Mouse (Mus musculus): ENCODE measurements around the gene Frmd5. TPM values are rescaled to one million over a fixed set of nuclear protein-coding genes. Genes with fewer than 3 reads are reported as not detected.

Gene Frmd5
- polyA plus RNA-seq, 1 experiment from 2014 or later: 3.1 TPM

GRCm38 (mm10) chr2:121758258-121758657 is 48.6 kb downstream of the Frmd5 start:
- Histone ChIP-seq H3K27me3 (replicated peaks; ENCODE audit: insufficient read depth, low read length) (no peaks in the 10 kb centered on the region), H3K4me2 (replicated peaks; ENCODE audit: low read depth, low read length) (no peak overlapping the region), H3K4me3 (ENCODE audit: low read depth, low read length) (no peak overlapping the region), H3K36me3 (ENCODE audit: insufficient read depth, low read length) (no peaks in the 10 kb centered on the region), H3K4me1 (ENCODE audit: insufficient read depth, low read depth, low read length) (no peaks in the 10 kb centered on the region), H3K9ac (replicated peaks; ENCODE audit: low read depth) (no peak overlapping the region), H3K9me3 (ENCODE audit: low read length) (no peaks in the 10 kb centered on the region), H3K27ac (ENCODE audit: low read length) (no peak overlapping the region)
- ATAC-seq (no peak), DNase-seq (ENCODE audit: low spot score) (no peak)
- TF ChIP-seq EP300 (IDR thresholded peaks at IDR 0.05) (no peak), CTCF (IDR thresholded peaks at IDR 0.05) (no peak)
- 74% methylated on average over 8 of the region's 8 CpGs for WGBS

DNA sequence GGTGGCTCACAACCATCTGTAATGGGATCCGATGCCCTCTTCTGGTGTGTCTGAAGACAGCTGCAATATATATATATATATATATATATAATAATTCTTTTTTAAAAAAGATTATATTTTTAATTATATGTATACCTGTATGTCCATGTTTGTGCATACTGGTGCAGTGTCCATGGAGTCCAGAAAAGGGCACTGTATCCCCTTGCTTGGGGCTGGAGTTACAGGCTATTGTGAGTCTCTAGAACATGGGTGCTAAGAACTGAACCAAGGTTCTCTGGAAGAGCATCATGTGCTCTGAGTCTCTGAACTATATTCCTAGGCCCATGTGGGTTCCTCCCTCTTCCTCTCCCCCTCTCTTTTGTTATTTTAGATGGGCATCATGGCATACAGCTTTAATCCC is 50.6 kb downstream of the Frmd5 start:
- no peak overlapping the region for H3K4me2 ChIP-seq (replicated peaks; ENCODE audit: low read depth, low read length)
- ATAC-seq (no peak), DNase-seq (ENCODE audit: low spot score) (no peak)
- no peak overlapping the region for H3K9ac ChIP-seq (replicated peaks; ENCODE audit: low read depth)
- H3K4me1 ChIP-seq (ENCODE audit: insufficient read depth, low read depth, low read length): no peaks in the 10 kb centered on the region
- H3K4me3 ChIP-seq (ENCODE audit: low read depth, low read length): no peak overlapping the region
- 92% methylated on average over 1 of the region's 1 CpGs for WGBS
- no peaks in the 10 kb centered on the region for H3K27me3 ChIP-seq (replicated peaks; ENCODE audit: insufficient read depth, low read length)
- no peaks in the 10 kb centered on the region for H3K9me3 ChIP-seq (ENCODE audit: low read length)
- no peak overlapping the region for H3K27ac ChIP-seq (ENCODE audit: low read length)
- no peaks in the 10 kb centered on the region for H3K36me3 ChIP-seq (ENCODE audit: insufficient read depth, low read length)
- TF ChIP-seq CTCF (IDR thresholded peaks at IDR 0.05): no peak
- no peak for TF ChIP-seq EP300 (IDR thresholded peaks at IDR 0.05)

GRCm38 (mm10) chr2:121755056-121755455 is 51.8 kb downstream of the Frmd5 start:
- no peak overlapping the region for H3K9ac ChIP-seq (replicated peaks; ENCODE audit: low read depth)
- no peaks in the 10 kb centered on the region for H3K27me3 ChIP-seq (replicated peaks; ENCODE audit: insufficient read depth, low read length)
- ATAC-seq (no peak), DNase-seq (ENCODE audit: low spot score) (no peak)
- TF ChIP-seq CTCF (IDR thresholded peaks at IDR 0.05): no peak
- no peak for TF ChIP-seq EP300 (IDR thresholded peaks at IDR 0.05)
- WGBS: 49% methylated on average over 6 of the region's 6 CpGs
- H3K36me3 ChIP-seq (ENCODE audit: insufficient read depth, low read length): no peaks in the 10 kb centered on the region
- H3K4me3 ChIP-seq (ENCODE audit: low read depth, low read length): no peak overlapping the region
- H3K4me1 ChIP-seq (ENCODE audit: insufficient read depth, low read depth, low read length): no peaks in the 10 kb centered on the region
- no peak overlapping the region for H3K27ac ChIP-seq (ENCODE audit: low read length)
- H3K4me2 ChIP-seq (replicated peaks; ENCODE audit: low read depth, low read length): no peak overlapping the region
- H3K9me3 ChIP-seq (ENCODE audit: low read length): no peaks in the 10 kb centered on the region

GRCm38 (mm10) chr2:121750121-121750520 is 56.8 kb downstream of the Frmd5 start:
- TF ChIP-seq CTCF (IDR thresholded peaks at IDR 0.05) (no peak), EP300 (IDR thresholded peaks at IDR 0.05) (no peak)
- H3K9me3 ChIP-seq (ENCODE audit: low read length): no peaks in the 10 kb centered on the region
- DNase-seq (ENCODE audit: low spot score): no peak
- H3K4me3 ChIP-seq (ENCODE audit: low read depth, low read length): no peak overlapping the region
- no peaks in the 10 kb centered on the region for H3K4me1 ChIP-seq (ENCODE audit: insufficient read depth, low read depth, low read length)
- H3K27ac ChIP-seq (ENCODE audit: low read length): no peak overlapping the region
- H3K4me2 ChIP-seq (replicated peaks; ENCODE audit: low read depth, low read length): no peak overlapping the region
- ATAC-seq: no peak
- H3K36me3 ChIP-seq (ENCODE audit: insufficient read depth, low read length): no peaks in the 10 kb centered on the region
- no peak overlapping the region for H3K9ac ChIP-seq (replicated peaks; ENCODE audit: low read depth)
- WGBS: 68% methylated on average over 6 of the region's 6 CpGs
- no peaks in the 10 kb centered on the region for H3K27me3 ChIP-seq (replicated peaks; ENCODE audit: insufficient read depth, low read length)

- TF ChIP-seq EP300 (IDR thresholded peaks at IDR 0.05) (no peak), CTCF (IDR thresholded peaks at IDR 0.05) (no peak)
- no peak for ATAC-seq
- Histone ChIP-seq H3K4me1 (ENCODE audit: insufficient read depth, low read depth, low read length) (no peaks in the 10 kb centered on the region), H3K27me3 (replicated peaks; ENCODE audit: insufficient read depth, low read length) (no peaks in the 10 kb centered on the region), H3K4me2 (replicated peaks; ENCODE audit: low read depth, low read length) (no peak overlapping the region), H3K9me3 (ENCODE audit: low read length) (no peaks in the 10 kb centered on the region), H3K27ac (ENCODE audit: low read length) (no peak overlapping the region), H3K4me3 (ENCODE audit: low read depth, low read length) (no peak overlapping the region), H3K36me3 (ENCODE audit: insufficient read depth, low read length) (no peaks in the 10 kb centered on the region), H3K9ac (replicated peaks; ENCODE audit: low read depth) (no peak overlapping the region)
- 81% methylated on average over 2 of the region's 2 CpGs for WGBS
- DNase-seq (ENCODE audit: low spot score): no peak
These were observed 65.7 kb downstream of the Frmd5 start for GRCm38 (mm10) chr2:121741151-121741550.

DNA sequence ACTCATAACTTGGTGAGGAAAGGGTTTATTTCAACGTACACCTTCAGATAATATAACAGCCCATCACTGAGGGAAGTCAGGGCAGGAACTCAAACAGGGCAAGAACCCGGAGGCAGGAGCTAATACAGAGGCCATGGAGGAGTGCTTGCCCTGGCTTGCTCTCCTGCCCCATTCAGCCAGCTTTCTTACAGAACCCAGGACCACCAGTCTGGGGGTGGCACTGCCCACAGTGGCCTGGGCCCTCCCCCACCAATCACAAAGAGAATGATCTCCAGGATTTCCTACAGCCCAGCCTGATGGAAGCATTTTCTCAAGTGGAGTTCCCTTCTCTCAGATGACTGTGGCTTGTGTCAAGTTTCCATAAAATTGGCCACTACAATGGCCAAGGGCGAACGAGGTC is 67.5 kb downstream of the Frmd5 start:
- H3K4me3 ChIP-seq (ENCODE audit: low read depth, low read length): no peak overlapping the region
- H3K4me2 ChIP-seq (replicated peaks; ENCODE audit: low read depth, low read length): no peak overlapping the region
- H3K4me1 ChIP-seq (ENCODE audit: insufficient read depth, low read depth, low read length): no peaks in the 10 kb centered on the region
- H3K27ac ChIP-seq (ENCODE audit: low read length): no peak overlapping the region
- no peak for ATAC-seq
- no peak overlapping the region for H3K9ac ChIP-seq (replicated peaks; ENCODE audit: low read depth)
- 83% methylated on average over 4 of the region's 4 CpGs for WGBS
- no peak for TF ChIP-seq EP300 (IDR thresholded peaks at IDR 0.05)
- no peak for TF ChIP-seq CTCF (IDR thresholded peaks at IDR 0.05)
- no peak for DNase-seq (ENCODE audit: low spot score)
- no peaks in the 10 kb centered on the region for H3K27me3 ChIP-seq (replicated peaks; ENCODE audit: insufficient read depth, low read length)
- no peaks in the 10 kb centered on the region for H3K9me3 ChIP-seq (ENCODE audit: low read length)
- no peaks in the 10 kb centered on the region for H3K36me3 ChIP-seq (ENCODE audit: insufficient read depth, low read length)

GRCm38 (mm10) chr2:121733426-121733825 is 73.5 kb downstream of the Frmd5 start:
- Histone ChIP-seq H3K27ac (ENCODE audit: low read length) (no peak overlapping the region), H3K9ac (replicated peaks; ENCODE audit: low read depth) (no peak overlapping the region), H3K36me3 (ENCODE audit: insufficient read depth, low read length) (no peaks in the 10 kb centered on the region), H3K27me3 (replicated peaks; ENCODE audit: insufficient read depth, low read length) (no peaks in the 10 kb centered on the region), H3K9me3 (ENCODE audit: low read length) (no peaks in the 10 kb centered on the region), H3K4me2 (replicated peaks; ENCODE audit: low read depth, low read length) (no peak overlapping the region), H3K4me1 (ENCODE audit: insufficient read depth, low read depth, low read length) (no peaks in the 10 kb centered on the region), H3K4me3 (ENCODE audit: low read depth, low read length) (no peak overlapping the region)
- DNase-seq (ENCODE audit: low spot score) (no peak), ATAC-seq (no peak)
- 81% methylated on average over 7 of the region's 7 CpGs for WGBS
- TF ChIP-seq EP300 (IDR thresholded peaks at IDR 0.05) (no peak), CTCF (IDR thresholded peaks at IDR 0.05) (no peak)
